Mouse (Mus musculus) liver, adult 2 months (tissue): ENCODE results near the gene Alyref. TPM values are rescaled to one million over a fixed set of nuclear protein-coding genes. Genes with fewer than 3 reads are reported as not detected.
A peak's percentile ranks its signal among the peaks of the same experiment; 100 is the strongest.

ENCODE experiments used
- DNase-seq: peaks from one replicate; pipeline ENCODE4 v3.0.0-alpha.2; 2011; ENCODE audit warnings: low read depth, low spot score; ENCODE audit errors: extremely low read depth
- H3K27ac ChIP-seq: fragments of 200-500 bp; replicated peaks from 2 replicates; pipeline ENCODE4 v1.5.1; 2012; ENCODE audit warnings: low read depth, mild to moderate bottlenecking, control low read depth, inconsistent platforms, low read length; ENCODE audit not compliant: insufficient read depth
- H3K27me3 ChIP-seq: fragments of 200-500 bp; 2 replicates; pipeline ENCODE4 v1.6.1; 2012; ENCODE audit warnings: mild to moderate bottlenecking, moderate library complexity, low read length, inconsistent platforms; ENCODE audit not compliant: control insufficient read depth, insufficient read depth
- H3K36me3 ChIP-seq: fragments of 200-500 bp; 2 replicates; pipeline ENCODE4 v1.6.1; 2012; ENCODE audit warnings: low read length, inconsistent platforms; ENCODE audit not compliant: control insufficient read depth, insufficient read depth
- H3K4me1 ChIP-seq: fragments of 200-500 bp; 2 replicates; pipeline ENCODE4 v1.6.1; 2011; ENCODE audit warnings: low read length; ENCODE audit not compliant: control insufficient read depth, insufficient read depth
- H3K4me3 ChIP-seq: fragments of 200-500 bp; 2 replicates; pipeline ENCODE4 v1.5.1; 2011; ENCODE audit warnings: low read depth, mild to moderate bottlenecking, control low read depth, low read length, moderate library complexity; ENCODE audit not compliant: insufficient read depth
- H3K79me2 ChIP-seq: fragments of 200-500 bp; 2 replicates; pipeline ENCODE4 v1.6.1; 2012; ENCODE audit warnings: inconsistent platforms, mild to moderate bottlenecking, low read length, moderate library complexity; ENCODE audit not compliant: control insufficient read depth, insufficient read depth
- H3K9ac ChIP-seq: fragments of 200-500 bp; 2 replicates; pipeline ENCODE4 v1.6.1; 2012; ENCODE audit warnings: low read depth, mild to moderate bottlenecking, control low read depth, inconsistent platforms, low read length
- CTCF ChIP-seq: fragments of 200-500 bp; IDR thresholded peaks from 2 replicates; pipeline ENCODE4 v1.5.1; 2011; ENCODE audit warnings: low read depth, low read length, control low read depth
- POLR2A ChIP-seq: fragments of 200-500 bp; IDR thresholded peaks from 2 replicates; pipeline ENCODE4 v1.6.1; 2011; ENCODE audit warnings: low read length, control low read depth; ENCODE audit not compliant: insufficient read depth; ENCODE audit errors: extremely low read depth
- WGBS: fragments of 180-500 bp; shearing (Covaris S2); methylation state at CpG from one replicate; pipeline ENCODE4 v1.1.7; 2018; 5-methylcytosine and 5-hydroxymethylcytosine counted together
- polyA plus RNA-seq: library from polyadenylated mRNA; depleted of rRNA; stranded (reverse); fragments of >200 nt; gene quantifications from 2 replicates; pipeline ENCODE4 v1.2.3, GENCODE M21; 2012
- total RNA-seq: library from RNA; depleted of rRNA; stranded (reverse); fragments of >200 nt; gene quantifications from 2 replicates; pipeline ENCODE4 v1.2.3, GENCODE M21; 2014

The Alyref gene
- total and polyA plus RNA-seq, 2 experiments, result 12.9 to 34.5 TPM

- Histone ChIP-seq H3K79me2 (peaks cover 9% of the 10 kb centered on the region; the same call in 1 of the 2 replicates), H3K4me3 (no peak overlapping the region), H3K36me3 (peaks cover 24% of the 10 kb centered on the region; the same call in 1 of the 2 replicates), H3K27me3 (no peaks in the 10 kb centered on the region), H3K27ac (no peak overlapping the region), H3K9ac (no peak overlapping the region), H3K4me1 (peaks cover 24% of the 10 kb centered on the region)
- WGBS, result 89% methylated on average over 6 of the region's 6 CpGs
- TF ChIP-seq POLR2A, result no peak
- no peak for TF ChIP-seq CTCF
- no peak for DNase-seq
These were observed 24.6 kb upstream of the Alyref start for GRCm38 (mm10) chr11:120622805-120623204.

GRCm38 (mm10) chr11:120620195-120620594, 22.0 kb upstream of the Alyref start:
- Histone ChIP-seq H3K9ac (no peak overlapping the region), H3K4me3 (no peak overlapping the region), H3K27me3 (no peaks in the 10 kb centered on the region), H3K79me2 (peaks cover 28% of the 10 kb centered on the region), H3K4me1 (peaks cover 18% of the 10 kb centered on the region), H3K27ac (no peak overlapping the region), H3K36me3 (peaks cover 24% of the 10 kb centered on the region; the same call in 1 of the 2 replicates)
- DNase-seq, result no peak
- WGBS, result 94% methylated on average over 14 of the region's 14 CpGs
- TF ChIP-seq POLR2A, result no peak

- TF ChIP-seq POLR2A, result no peak
- no peak for TF ChIP-seq CTCF
- peak; percentile 33 for DNase-seq
- Histone ChIP-seq H3K27ac (peak overlapping the region; percentile 74), H3K4me1 (peaks cover 22% of the 10 kb centered on the region), H3K79me2 (peaks cover 30% of the 10 kb centered on the region), H3K9ac (peak overlapping the region; percentile 28; the same call in 1 of the 2 replicates), H3K4me3 (no peak overlapping the region), H3K36me3 (peaks cover 33% of the 10 kb centered on the region), H3K27me3 (no peaks in the 10 kb centered on the region)
- WGBS, result 87% methylated on average over 25 of the region's 25 CpGs
These were observed 20.7 kb upstream of the Alyref start for GRCm38 (mm10) chr11:120618619-120619535.

- WGBS, result under 1% methylated on average over 56 of the region's 56 CpGs
- Histone ChIP-seq H3K27ac (peak within 1 kb of the TSS; percentile 100), H3K27me3 (no peaks in the 10 kb centered on the region), H3K9ac (peak within 1 kb of the TSS; percentile 100), H3K4me1 (peaks cover 24% of the 10 kb centered on the region), H3K36me3 (peaks cover 34% of the 10 kb centered on the region), H3K4me3 (peak within 1 kb of the TSS; percentile 99), H3K79me2 (peaks cover 21% of the 10 kb centered on the region)
- peak; percentile 97 for TF ChIP-seq POLR2A
- no peak for TF ChIP-seq CTCF
- DNase-seq, result peak; percentile 86
These were observed 19.5 kb upstream of the Alyref start, which contains the start of gene Pcyt2 for GRCm38 (mm10) chr11:120617519-120618112. Pcyt2 (minus strand) TSS chr11:120617936.

GRCm38 (mm10) chr11:120616617-120617294, 18.6 kb upstream of the Alyref start:
- TF ChIP-seq CTCF (no peak), POLR2A (0 out of 2 replicates have a peak, but pooled peaks have one; percentile 38)
- WGBS, result 24% methylated on average over 4 of the region's 4 CpGs
- peak overlapping the region; percentile 100 for H3K27ac ChIP-seq

More at GRCm38 (mm10) chr11:120616617-120617294, 18.6 kb upstream of the Alyref start:
- peak overlapping the region; percentile 99 for H3K4me3 ChIP-seq
- peaks cover 36% of the 10 kb centered on the region for H3K36me3 ChIP-seq
- peaks cover 21% of the 10 kb centered on the region for H3K79me2 ChIP-seq
- peak; percentile 95 for DNase-seq
- no peaks in the 10 kb centered on the region for H3K27me3 ChIP-seq
- H3K9ac ChIP-seq, result peak overlapping the region; percentile 100
- H3K4me1 ChIP-seq, result peaks cover 24% of the 10 kb centered on the region
